Mouse (Mus musculus) liver, embryonic 14.5 days (tissue): Measurements from ENCODE around the gene Wasf3.

Source experiments
- CTCF ChIP-seq: IDR thresholded peaks from 2 replicates; pipeline ENCODE4 v1.5.1; 2016; ENCODE audit warnings: antibody characterized with exemption, low read depth, control low read depth
- EP300 ChIP-seq: IDR thresholded peaks from 2 replicates; pipeline ENCODE4 v1.6.1; 2016; ENCODE audit warnings: antibody characterized with exemption, low read depth

DNA sequence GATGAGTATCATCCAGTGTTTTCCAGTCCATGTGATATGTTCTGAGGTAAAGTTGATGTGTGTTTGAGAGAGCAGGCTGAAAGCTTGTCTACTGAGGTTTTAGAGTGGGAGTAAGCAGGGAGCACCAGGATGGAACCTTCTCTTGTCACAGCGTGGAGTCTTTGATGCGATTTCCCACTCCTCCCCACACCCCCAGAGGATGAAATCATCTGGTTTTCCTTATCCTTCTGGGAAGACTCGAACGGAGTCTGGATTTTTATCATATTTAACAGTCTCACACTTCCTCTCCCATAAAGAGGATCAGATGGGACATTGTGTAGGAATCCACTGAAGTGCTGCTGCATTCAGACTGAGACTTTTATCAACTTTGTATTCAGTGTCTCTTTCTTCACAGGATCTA, 43.3 kb downstream of the Wasf3 start:
- no peak for TF ChIP-seq CTCF
- TF ChIP-seq EP300: no peak
